Mouse (Mus musculus) right cerebral cortex, postnatal 4 days (tissue): ENCODE data around the gene C2cd4d.

Experiments
- DNase-seq: peaks from one replicate; pipeline ENCODE4 v3.0.0-alpha.2; 2022

C2cd4d gene

DNA sequence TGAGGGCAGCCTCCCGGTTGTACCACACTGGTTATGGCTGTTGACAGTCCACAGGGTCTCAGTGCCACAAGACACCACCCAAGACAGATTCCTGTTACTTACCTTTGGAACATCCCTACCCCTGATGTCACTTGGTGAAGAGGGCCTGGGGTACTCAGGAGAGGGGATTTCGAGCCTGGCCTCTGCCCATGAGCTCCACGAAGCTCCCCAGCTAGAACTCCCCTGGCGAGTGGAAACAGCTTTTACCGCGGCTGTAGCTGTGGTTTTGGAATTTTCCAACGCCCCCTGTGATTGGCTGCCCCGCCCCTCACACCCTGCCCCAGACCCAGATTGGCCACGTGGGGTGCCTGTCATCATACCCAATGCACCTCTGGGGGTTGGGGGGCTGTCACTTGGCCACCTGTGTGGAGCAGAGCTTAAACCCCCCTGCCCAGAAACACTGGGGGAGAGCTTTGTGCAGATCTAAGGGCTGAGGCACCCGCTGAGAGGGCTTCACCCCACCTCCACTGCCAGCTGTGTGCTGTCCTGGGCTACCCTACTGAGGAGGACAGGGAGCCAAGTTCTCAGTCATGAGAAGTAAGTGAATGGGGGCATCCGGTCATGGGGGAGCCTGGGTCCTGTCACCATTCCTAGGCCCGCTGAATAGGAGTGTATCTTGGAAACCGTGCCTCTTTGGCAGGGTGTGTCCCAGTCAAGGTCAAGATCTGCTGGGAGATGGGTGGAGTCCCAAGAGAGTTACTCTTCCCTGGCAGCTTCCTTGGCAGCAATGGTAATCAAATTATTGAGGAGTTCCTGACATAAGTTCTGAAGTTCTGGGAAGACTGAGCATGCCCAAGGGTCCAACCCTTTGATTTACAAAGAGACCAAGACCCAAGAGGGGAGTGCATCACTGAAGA is 15.0 kb downstream of the C2cd4d start:
- no peak for DNase-seq

DNA sequence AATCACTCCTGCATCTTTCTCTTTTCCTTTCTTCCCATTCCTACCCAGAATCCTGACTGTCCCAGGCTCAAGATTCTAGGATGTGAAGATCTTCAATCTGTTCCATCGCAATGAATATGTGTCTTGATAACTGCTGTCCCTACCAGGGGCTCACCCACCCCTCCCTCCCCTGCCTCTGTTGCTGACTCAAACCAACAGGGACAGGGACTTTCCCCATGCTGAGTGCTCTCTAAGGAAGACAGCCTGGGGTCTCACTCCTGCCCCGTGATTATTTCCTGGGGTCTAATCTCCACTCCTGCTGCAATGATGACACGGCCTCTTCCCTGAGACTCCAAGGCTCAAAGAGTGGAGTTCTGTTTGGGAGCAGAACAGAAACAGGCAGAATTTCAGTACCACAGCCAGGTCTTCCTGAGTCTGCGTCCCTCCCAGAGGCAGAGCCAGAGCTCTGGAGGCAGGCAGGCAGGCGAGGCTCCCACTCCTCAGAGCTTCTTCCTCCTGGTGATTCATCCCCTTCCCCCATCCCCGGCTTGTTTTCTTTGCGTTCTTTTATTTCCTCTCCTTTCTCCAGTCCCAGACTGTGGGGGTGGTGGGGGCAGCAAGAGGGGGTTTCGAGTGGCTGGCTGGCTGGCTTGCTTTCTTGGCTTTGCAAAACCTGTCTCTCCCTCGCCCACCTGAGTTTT is 17.7 kb downstream of the C2cd4d start:
- DNase-seq: no peak

DNA sequence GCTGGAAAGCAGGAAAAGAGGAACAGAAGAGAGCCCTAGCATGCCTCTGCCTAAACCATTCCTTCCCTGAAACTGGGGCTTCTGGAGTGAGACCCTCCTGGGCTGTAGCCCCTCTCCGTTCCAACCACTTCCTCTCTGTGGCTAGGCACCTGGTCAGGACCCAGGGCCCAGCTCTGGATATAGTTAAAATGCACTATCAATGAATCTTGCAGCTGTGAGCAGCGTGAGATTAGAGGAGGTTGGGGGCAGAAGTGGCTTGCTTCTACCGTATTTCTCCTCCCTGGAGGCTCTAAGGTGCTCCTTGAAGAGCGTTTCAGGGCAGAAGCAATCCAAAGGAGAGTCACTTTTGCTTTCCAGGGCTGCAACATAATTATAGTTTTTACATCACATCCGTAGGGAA is 20.1 kb downstream of the C2cd4d start:
- no peak for DNase-seq

DNA sequence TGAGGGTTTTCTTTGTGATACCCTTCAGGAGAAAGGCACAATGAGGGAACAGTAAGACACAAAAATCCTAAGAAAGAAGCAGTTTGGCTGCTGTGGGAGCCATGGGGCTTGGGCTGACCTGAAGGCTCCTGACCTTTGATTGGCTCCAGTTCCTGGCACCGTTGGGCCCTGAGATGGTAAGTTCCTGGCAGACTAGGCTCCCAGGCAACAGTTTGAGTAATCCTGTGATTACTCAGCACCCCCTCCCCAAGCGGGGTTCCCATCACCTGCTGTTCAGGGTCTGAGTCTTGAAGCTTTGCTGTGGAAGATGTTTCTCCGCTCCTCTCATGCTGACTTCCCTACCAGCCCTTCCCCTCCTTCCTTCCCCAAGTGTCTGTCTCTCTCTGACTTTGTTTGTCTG is 21.2 kb downstream of the C2cd4d start:
- no peak for DNase-seq

DNA sequence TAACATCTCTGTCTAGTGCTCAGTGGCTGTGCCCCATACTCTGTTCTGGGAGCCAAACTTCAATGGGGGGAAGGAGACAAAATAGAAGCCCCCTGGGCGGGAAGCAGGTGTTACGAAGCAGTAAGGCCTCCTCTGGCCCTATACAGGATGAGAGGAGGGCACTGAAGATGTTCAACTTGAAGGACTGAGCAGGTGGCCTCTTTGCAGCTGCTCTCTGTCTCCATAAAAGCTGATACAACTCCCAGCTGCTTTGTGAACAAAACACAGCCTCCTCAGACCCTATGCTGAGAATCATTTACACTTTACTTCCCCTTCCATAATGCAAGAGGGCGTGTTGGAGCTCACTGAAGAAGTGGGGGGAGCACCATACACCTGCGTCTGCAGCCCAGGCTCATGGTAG is 24.4 kb downstream of the C2cd4d start:
- no peak for DNase-seq

DNA sequence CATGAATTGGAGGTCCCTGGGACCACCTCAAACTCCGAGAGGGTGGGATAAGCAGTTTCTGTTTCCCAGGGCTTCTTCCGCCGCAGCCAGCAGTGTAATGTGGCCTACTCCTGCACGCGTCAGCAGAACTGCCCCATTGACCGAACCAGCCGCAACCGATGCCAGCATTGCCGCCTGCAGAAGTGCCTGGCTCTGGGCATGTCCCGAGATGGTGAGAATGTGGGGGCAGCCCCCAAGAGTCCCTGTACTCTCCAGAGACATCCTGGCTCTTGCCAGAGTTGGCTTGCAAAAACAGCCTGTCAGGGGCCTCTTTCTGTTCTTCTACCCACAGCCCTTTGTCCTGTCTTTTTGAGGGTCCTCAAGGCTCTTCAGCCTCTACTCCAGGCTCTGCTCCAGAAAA is 25.2 kb downstream of the C2cd4d start:
- no peak for DNase-seq

DNA sequence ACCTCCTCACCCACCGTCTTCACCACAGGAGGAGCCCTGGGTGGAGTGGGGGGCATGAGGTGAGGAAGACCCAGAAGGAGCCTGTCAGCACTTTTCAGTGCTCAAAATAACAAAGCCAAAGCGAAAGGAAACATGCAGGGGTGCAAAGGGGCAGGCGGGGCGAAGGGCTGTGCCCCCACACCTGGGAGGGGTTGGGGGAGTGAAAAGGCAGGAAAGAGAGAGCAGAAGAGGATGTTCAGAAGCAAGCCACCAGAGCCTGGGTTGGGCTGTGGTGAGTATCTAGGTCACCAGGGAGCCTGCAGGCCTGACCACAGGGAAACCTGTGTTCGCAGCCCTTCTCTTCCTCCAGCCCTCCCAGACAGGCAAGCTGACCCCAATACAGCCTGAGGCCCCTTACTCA is 25.8 kb downstream of the C2cd4d start:
- no peak for DNase-seq

DNA sequence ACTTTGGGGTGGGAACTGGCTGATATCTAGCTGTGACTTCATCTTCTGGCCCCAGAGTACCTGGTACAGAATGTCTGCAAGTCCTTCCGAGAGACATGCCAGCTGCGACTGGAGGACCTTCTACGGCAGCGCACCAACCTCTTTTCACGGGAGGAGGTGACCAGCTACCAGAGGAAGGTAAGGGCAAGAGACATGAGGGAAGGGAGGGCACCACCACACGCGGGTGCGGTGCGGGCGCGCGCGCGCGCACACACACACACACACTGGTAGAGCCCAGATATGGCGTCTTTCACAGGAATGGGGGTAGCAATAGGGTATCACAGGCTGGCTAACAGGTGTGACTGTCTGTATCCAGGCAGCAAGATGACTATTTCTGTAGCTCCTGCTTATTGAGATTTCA is 27.2 kb downstream of the C2cd4d start:
- DNase-seq: no peak

DNA sequence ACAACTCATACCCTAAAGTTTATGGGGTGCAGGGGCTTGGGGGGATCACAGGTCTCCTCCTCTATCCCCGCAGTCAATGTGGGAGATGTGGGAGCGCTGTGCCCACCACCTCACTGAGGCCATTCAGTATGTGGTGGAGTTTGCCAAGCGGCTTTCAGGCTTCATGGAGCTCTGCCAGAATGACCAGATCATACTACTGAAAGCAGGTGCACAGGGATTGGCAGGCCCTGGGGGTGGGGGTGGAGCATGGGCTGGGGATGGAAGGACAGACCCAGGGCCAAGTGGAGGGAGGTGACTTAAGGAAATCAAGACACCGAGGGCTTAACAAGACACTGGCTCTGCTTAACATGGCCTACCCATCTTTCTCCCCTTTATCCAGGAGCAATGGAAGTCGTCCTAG is 28.8 kb downstream of the C2cd4d start:
- DNase-seq: no peak

DNA sequence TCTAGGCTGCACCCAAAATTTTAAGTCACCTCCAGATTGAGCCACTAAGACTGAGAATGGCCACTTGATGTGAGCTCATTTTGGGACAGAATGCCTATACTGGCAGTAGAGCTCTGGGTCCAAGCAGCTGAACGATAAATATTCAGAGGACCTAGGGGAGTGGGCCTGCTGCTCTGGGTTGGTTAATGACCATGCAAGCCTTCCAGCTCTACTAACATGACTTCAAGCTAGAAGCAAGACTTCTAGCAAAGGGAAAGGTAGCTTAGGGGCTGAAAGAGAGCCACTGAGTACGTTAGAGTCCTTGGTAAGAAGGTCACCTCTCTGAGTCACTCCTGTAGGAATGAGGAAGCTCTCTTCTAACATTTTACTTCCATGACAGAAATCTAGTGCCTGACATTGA is 29.9 kb downstream of the C2cd4d start:
- no peak for DNase-seq

DNA sequence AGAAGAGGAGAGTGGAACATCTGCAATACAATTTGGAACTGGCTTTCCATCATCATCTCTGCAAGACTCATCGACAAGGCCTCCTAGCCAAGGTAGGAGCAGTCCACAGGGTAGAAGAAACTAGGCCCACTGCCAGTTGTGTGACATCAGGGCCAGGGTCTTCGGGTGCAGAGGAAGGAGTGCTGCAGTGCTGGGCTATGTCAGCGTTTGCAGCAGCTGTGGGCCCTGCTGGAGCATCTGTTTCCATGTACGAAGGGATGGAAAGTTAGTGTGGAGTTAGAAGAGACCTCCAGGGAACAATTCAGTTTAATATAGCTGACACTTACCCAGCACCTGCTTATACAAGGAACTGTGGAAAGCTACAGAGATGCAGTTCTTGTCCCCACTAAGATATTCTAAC is 30.8 kb downstream of the C2cd4d start:
- DNase-seq: no peak

DNA sequence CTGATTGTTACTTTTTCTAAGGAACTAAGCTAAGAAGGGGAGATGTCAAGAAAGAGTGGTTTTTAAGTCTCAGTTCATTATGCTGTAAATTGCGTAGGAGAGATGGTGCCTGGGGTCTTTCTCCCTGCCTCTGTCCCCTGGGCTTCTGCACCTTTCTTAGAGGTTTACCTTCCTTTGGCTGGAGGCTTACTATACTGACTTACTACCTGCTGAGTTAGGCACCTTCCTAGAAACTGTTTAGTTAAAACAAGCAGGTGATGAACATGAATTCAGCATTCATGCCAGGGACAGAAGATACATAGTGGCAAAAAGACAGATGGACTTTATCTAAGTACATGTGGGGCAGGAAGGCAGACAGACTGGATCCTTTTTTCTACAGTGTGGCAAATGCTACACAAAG is 34.1 kb downstream of the C2cd4d start:
- DNase-seq: no peak

DNA sequence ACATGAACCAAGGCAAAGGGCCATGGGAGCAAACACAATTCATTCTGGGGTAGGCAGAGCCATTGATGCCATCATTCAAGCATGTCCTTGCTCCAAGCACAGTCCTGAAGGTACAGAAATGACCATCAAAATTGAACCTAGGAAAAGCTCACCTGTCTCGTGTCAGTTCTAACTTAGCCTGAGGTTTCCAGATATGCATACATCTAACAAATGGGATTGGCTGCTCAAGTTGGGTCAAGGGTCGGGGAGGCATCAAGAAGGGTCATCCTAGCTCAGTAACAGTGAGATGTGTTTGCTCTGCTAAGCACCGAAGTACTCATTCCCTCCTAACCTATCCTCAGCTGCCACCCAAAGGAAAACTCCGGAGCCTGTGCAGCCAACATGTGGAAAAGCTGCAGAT is 34.6 kb downstream of the C2cd4d start:
- DNase-seq: no peak

DNA sequence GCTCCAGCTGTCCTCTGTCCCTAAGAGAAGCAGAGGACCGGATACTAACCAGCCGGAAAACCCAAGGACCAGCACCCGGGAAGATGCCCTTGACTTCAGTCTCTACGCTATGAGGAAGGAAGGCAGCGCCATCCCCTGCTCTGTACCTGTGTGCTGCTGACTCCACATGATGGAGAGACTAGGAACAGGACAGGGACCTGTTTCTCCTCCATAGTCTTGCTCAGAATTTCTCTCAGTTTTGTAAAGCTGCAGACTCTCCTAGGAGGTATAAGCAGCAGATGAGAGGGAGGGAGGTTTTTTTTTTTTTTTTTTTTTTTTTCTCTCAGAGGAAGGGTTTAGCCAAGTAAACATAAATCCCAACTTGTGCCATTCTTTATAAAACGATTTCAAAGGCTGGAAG is 36.0 kb downstream of the C2cd4d start, which contains the start of gene Lingo4:
TSS of gene Lingo4 (plus strand) at position 301 of the 400 bp plus-strand sequence.
- DNase-seq: no peak

DNA sequence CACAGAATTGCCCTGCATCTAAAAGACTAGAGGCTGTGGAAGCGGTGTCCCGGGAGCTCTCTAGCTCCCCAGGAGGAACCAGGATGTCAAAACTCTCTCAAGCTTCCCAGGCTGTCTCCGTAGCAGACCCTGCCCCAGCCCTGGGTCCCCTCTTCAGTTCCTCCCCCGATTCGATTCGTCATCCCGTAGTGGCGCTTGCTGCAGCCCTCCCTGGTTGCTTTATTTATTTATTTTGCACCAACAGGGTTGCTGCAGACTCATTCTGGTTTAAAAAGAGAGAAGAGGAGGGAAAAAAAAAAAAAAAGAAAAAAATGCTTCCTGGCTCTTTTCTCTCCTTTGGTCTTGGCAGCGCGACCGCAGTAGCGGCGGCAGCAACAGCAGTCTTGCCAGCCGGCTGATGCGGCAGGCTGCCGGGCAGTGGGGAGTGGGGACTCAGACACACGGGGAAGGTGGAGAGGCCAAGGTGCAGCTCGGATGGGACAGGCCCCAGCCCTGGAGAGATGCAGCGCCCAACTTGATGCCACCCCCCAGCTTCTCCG is 36.8 kb downstream of the C2cd4d start:
- peak; percentile 47 for DNase-seq

DNA sequence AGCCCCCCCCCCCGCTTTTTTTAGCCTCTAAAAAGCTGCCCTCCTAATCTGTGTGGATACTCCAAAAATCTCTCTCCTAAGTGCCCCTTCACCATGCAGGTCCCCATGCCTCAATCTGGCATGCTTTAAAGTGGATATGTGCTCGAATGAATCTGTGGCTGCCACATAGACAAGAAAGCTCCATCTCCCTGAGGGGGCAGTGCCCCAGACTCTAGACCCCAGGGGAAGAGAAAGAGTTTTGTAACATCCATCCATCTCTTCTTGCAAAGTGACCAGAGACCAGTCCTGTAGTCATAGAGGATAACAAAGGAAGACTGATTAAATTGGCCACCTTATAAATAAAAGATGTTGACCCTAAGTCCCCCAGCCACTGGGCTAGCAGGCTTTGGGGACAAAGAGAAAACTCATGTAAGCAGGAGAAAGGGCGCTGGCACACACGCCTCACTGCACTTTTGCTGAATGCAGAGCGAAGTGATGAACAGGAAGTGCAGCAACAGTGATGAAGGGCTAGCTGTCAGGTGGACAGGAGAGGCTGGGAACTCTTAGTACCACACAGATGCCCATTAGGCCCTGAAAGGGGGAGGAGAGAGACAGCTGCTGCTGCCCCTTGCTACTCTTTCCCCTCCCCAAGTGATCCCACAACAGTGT is 37.5 kb downstream of the C2cd4d start:
- DNase-seq: no peak

DNA sequence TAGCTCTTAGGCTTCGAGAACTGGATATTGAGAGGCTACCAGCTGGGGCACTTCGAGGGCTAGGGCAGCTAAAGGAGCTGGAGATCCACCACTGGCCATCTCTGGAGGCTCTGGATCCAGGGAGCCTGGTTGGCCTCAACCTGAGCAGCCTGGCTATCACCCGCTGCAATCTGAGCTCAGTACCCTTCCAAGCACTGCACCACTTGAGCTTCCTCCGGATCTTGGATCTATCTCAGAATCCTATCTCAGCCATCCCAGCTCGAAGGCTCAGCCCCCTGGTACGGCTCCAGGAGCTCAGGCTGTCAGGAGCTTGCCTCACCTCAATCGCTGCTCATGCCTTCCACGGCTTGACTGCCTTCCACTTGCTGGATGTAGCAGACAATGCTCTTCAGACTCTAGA is 40.2 kb downstream of the C2cd4d start:
- DNase-seq: no peak

DNA sequence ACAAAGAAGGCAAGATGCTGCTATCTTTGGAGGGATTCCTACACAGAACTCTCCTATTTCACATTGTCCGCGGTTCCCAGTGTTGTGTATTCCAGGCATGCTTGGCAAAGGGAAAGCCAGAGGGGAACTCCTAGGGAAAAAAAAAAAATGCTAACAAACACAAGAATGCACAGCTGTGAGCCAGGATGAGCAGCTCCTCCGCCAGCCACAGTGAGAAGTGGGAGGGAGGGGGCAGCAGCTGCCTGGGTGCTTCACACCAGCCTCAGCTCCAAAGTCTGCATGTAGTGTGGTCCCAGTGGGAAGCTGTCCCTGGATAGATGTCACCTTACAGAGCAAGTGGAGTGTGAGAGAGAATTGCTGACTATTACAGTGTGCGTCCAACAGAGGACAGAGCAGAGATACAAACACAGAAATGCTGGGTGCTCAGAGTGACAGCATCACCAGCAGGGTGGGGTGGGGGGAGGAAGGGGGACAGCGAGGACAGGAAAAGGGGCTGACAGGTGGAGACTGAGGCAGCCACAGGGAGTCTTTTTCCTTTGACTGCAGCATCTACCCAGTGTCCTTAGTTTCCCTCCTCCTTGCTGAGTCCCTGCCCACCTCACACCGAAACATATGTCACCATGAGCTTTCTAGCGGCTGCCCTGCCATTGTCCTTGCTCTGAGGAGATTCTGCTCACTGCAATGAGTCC is 42.3 kb downstream of the C2cd4d start:
- DNase-seq: peak; percentile 11

DNA sequence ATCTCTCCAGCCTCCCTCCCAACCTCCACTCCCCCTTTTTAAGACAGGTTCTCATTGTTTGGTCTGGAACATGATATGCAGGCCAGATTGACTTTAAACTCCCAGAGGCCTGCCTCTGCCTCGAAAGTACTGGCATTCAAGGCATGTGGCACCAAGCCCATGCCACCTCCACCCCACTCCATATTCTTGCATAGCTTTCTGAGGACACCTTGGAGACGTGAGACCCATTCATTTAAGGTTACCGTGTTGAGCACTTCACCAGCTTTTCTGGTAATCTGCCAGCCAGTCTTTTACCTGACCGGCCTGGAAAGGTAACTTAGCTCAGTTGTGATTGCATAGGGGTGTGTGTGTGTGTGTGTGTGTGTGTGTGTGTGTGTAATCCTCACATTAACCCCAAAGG is 43.3 kb downstream of the C2cd4d start:
- no peak for DNase-seq

DNA sequence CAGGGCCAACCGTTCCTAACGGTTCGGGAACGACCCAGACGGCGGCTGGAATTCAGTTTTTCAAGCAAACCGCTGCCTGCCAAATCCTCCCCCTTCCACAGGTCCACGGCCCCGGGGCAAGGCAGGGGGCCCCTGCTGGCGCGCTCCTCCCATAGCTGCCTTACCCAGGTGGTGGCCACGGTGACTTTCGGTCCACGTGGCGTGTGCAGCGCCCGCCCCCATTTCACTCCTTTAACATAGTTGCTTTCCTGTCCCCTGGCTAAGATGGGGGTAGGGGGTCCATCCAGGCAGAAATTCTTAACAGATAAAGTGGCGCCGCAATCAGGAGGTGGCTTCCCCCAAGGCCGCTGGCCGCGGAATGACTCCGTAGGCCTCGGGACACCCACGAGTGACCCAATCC is 50.3 kb downstream of the C2cd4d start:
- no peak for DNase-seq

DNA sequence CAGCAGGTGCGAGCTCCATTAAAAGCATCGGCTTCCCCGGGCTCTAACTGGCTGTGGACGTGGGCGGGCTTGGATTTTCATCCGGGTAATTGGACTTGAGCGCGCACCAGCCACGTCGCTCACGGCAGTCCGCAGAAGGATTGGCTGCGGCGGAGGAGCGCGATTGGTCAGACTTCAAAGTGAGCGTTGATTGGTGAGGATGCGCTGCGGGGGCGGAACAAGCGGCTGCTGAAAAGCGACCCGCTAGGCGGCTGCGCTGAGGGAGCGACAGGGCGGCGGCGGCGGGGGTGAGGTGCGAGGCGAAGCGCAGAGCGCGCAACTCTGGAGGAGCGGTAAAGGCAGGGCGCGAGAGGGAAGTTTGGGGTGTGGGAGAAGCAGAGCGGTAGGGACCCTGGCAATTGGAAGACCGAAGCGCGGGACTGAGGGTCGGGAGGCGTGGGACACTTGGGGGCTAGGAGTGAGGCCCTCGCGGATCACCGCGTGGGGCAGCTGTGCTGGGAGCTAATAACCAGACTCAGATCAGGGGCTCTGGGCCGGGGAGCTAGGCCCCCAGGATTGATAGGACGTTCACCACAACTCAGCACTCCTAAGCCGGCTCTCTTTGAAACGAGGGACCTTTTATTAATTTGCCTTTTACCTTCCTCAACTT is 50.9 kb downstream of the C2cd4d start, which contains the start of gene Tdrkh:
TSS of gene Tdrkh (plus strand) at position 243 of the 649 bp plus-strand sequence.
- peak; percentile 95 for DNase-seq
